Mouse (Mus musculus) cerebellum, adult (tissue): ENCODE results near the gene Nsmce4a.
"Not testable (repeated sequence)": the region's sequence is repeated elsewhere in the genome, so short reads cannot be mapped to it uniquely, and the experiment has no call there.

Experiments
- ATAC-seq: cut with Nextera tagmentation; 2 replicates; pipeline ENCODE4 v1.9.2; 2017; ENCODE audit warnings: mild to moderate bottlenecking, moderate library complexity, mixed read lengths; ENCODE audit not compliant: insufficient number of reproducible peaks, low FRiP score, low TSS enrichment

The Nsmce4a gene

DNA sequence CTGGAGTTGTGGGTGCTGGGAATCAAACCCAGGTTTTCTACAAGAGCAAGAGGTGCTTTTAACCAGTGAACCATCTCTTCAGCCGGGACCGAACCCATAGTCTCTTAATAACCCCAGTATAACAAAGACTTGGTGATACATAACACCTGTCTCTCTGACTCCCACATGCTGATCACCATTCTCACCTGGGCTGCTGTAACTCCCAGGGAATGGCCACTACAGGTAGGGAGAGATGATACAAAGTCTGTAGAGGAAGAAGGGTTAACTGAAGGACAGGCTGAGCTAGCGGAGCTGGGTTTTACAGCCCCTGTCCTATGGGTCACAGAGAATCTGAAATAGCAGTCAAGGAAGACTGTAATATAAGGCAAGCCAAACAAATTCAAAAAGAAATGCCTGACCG, 29.7 kb downstream of the Nsmce4a start:
- ATAC-seq: no peak

GRCm38 (mm10) chr7:130540176-130540575, 32.7 kb downstream of the Nsmce4a start:
- ATAC-seq: no peak

DNA sequence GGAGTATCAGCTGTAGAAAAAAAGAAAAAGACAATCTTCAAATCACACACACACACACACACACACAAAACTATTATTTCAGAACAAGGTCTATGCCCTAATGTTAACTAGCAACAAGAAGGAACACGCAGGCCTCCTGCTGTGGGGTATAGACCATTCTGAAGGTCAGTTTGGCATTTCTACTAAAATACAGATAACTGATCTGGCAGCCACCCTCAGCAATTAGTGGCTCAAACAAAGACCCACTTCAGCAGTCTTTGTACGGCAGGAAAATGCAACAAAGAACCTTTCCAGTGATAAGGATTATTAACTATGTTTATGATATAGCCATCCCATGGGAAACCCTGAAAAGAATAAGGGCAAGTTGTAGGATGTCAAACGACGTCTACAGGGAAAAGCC, 35.9 kb downstream of the Nsmce4a start:
- no peak for ATAC-seq

DNA sequence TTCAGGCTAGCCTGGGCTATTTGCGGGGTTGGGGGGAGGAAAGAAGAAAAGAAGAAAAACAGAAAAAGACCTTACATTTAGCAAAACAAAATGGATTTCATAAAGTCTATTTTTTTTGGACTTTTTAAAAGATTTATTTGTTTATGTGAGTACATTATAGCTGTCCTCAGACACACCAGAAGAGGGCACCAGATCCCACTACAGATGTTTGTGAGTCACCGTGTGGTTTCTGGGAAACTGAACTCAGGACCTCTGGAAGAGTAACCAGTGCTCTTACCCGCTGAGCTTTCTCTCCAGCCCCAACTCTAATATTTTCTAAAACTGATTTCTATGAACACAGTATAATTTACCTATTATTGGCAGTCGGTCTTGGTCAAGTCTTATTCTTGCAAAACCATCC, 37.7 kb downstream of the Nsmce4a start:
- no peak for ATAC-seq

DNA sequence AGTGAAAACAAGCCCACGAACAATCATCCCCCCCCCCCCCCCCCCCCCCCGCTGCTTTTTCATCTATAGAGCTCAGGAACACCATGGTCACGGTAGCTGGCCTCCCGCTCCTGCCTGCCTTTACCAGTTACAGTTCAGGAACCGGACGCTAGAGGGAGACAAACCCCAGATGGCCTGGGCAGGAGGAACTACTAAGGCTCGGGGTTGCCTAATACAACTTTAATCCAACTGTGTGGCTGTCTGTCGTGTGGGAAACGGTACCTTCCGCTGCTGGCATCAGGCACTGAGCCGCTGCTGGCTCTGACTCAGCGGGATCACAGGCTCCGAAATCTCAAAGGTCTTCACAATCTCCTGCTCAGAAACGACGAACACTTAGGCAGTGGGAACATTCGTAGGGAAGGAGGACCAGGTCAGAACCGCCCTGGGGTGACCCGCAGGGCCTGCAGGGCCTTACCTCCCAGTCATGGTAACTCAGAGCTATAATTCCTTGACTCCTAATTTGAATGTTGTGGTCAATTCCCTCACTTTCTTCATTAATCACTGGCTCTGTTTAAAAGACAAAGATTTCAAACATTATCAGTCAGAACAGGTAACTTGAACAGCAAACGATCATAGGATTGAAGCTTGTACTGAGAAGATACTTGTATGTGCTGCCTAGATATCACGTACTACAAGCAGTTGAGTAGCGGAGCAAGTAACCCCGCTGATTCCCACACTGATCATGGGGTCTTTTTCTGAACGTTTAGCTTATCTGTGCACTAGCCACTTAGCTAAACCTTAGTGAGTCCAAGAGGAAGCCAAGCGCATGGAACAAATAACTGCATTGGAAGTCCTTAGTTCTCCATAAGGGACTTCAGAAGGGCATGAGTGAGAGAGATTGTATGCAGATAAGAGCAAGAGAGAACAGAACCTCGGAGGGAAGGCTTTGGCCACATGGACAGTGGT, 39.3 kb downstream of the Nsmce4a start:
- ATAC-seq: peak; percentile 90

GRCm38 (mm10) chr7:130531138-130531537, 41.8 kb downstream of the Nsmce4a start:
- not testable (repeated sequence) for ATAC-seq

DNA sequence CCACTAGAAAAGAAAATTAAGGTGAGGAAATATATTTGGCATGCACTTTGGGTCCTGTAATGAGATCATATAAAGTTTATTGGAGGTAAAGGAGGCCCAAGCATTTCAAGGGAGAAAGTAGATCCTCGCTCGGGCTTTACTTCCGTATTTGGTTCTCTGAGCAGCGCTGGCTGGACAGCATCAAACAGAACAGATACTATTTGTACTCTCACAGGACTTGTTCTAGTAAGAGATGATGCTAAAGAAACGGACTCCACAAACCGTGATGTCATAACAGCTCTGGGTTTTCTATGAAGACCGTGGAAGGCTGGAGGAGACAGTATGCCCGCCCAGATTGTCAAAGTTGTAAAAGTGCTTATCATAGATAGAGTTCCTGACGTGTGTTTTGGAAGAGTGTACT, 45.6 kb downstream of the Nsmce4a start:
- no peak for ATAC-seq

DNA sequence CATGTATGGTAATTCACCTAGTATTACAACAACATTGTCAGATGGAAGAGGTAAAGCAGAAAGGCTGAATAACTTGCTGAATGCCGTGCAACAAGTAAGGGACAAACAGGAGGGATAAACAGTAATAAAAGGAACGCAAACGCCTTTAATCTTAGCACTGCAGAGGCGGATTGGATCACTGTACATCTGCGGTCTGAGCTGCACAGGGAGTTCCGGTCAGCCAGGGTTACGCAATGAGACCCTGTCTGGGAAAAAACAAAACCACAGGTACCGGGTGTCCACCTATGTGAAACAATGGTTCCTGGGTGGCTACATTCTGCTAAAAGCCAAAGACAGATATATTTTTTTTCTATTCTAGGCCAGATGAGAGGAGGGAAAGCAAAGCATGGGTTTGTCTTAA, 49.5 kb downstream of the Nsmce4a start:
- no peak for ATAC-seq

DNA sequence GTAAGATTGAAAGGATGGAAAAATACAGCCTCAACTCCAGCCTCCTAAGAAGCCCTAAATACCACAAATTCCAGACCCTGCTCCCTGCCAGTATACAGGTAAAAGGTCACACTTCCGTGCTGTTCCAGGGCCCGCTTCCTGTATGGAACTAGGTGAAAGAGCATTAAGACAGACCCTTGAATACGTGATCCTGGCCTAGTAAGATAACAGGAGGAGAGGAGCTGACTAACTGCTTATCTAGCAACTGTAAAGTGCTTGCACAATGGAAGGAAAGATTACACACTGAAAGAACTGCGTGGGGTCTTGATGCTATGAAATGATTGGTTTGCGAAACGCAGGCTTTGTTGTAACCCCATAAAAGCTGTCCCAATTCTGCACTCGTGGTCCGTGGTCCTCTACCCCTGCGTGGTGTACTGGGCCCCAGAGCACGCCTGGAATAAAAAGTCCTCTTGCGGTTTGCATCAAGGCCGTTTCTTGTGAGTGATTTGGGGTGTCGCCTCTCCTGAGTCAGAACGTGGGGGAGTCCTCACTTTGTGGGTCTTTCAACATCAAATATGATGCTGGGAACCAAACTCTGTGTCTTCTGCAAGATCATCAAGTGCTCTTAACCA, 52.0 kb downstream of the Nsmce4a start:
- no peak for ATAC-seq

- no peak for ATAC-seq
These were observed 52.9 kb downstream of the Nsmce4a start, which contains the start of gene Ate1 for GRCm38 (mm10) chr7:130520049-130520425. Ate1 (minus strand) TSS chr7:130520369.

- peak; percentile 93 for ATAC-seq
These were observed 53.5 kb downstream of the Nsmce4a start for GRCm38 (mm10) chr7:130519096-130520048.

DNA sequence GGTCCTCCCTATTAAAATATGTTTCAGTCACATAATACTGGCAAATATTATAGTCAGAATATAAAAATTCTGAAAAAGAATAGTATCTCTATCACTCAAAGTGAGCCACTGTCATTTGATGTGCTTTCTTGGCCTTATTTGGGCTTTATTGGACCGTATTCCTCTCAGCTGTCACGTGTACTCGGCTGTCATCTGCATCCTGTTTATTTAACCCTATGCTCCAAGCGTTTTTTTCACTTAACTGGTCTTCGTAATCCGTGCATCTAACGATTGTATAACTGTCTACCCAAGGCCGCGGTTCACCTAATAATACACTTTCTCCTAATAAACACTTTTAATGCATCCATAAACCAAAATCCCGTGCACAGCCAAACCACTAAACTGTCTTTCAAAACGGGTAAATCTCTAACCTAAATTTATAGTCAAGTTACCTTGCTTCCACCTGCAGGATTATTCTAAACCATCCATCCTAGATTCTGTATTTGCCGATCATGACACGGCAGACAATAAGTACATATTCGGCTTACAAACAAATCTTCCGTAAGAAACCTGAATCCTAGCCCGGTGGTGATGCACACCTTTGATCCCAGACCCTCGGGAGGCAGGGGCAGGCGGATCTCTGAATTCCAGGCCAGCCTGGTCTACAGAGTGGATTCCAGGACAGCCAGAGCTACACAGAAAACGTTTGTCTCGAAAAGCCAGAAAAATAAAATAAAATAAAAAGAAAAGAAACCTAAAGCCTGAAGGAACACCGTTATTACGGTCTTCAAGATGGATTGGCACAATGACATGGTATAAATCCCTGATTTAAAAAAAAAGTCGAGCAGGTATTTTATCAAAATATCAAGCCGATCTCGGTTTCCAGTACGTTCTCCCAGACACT, 54.5 kb downstream of the Nsmce4a start:
- no peak for ATAC-seq

- no peak for ATAC-seq
These were observed 62.7 kb downstream of the Nsmce4a start for GRCm38 (mm10) chr7:130510243-130510642.

GRCm38 (mm10) chr7:130503006-130503405, 69.9 kb downstream of the Nsmce4a start:
- ATAC-seq: no peak

- no peak for ATAC-seq
These were observed 71.4 kb downstream of the Nsmce4a start for GRCm38 (mm10) chr7:130501499-130501898.

- ATAC-seq: no peak
These were observed 79.6 kb downstream of the Nsmce4a start for GRCm38 (mm10) chr7:130493346-130493745.

- no peak for ATAC-seq
These were observed 80.9 kb downstream of the Nsmce4a start for GRCm38 (mm10) chr7:130492026-130492425.
